Mouse (Mus musculus) ES-Bruce4 (cell line): Measurements from ENCODE around the gene Nktr. TPM values are rescaled to one million over a fixed set of nuclear protein-coding genes. Genes with fewer than 3 reads are reported as not detected.

Experiments used
- H3K27ac ChIP-seq: 2 replicates; pipeline ENCODE4 v1.5.1; 2012; ENCODE audit warnings: low read length, inconsistent platforms; ENCODE audit not compliant: insufficient read depth
- H3K27me3 ChIP-seq: 2 replicates; pipeline ENCODE4 v1.6.1; 2012; ENCODE audit warnings: mild to moderate bottlenecking, low read length, inconsistent platforms; ENCODE audit not compliant: control insufficient read depth, poor library complexity, insufficient read depth, severe bottlenecking
- H3K36me3 ChIP-seq: 2 replicates; pipeline ENCODE4 v1.6.1; 2012; ENCODE audit warnings: inconsistent platforms, mild to moderate bottlenecking, low read length, moderate library complexity; ENCODE audit not compliant: control insufficient read depth, poor library complexity, insufficient read depth, severe bottlenecking
- H3K4me1 ChIP-seq: one replicate; pipeline ENCODE4 v1.8.1; 2011; ENCODE audit warnings: low read length; ENCODE audit not compliant: control insufficient read depth, insufficient read depth
- H3K4me3 ChIP-seq: 2 replicates; pipeline ENCODE4 v1.5.1; 2011; ENCODE audit warnings: low read depth, mild to moderate bottlenecking, low read length
- H3K9ac ChIP-seq: 2 replicates; pipeline ENCODE4 v1.6.1; 2012; ENCODE audit warnings: low read depth, mild to moderate bottlenecking, inconsistent platforms; ENCODE audit not compliant: poor library complexity, severe bottlenecking
- H3K9me3 ChIP-seq: replicated peaks from 2 replicates; pipeline ENCODE4 v1.6.1; 2012; ENCODE audit warnings: mild to moderate bottlenecking, low read length, inconsistent platforms; ENCODE audit not compliant: control insufficient read depth, poor library complexity, insufficient read depth, severe bottlenecking
- CTCF ChIP-seq: IDR thresholded peaks from one replicate; pipeline ENCODE4 v1.8.1; 2011; ENCODE audit warnings: low read depth, low read length
- EP300 ChIP-seq: IDR thresholded peaks from 2 replicates; pipeline ENCODE4 v1.6.1; 2011; ENCODE audit warnings: low read depth, low read length; ENCODE audit not compliant: insufficient read depth
- POLR2A ChIP-seq: IDR thresholded peaks from one replicate; pipeline ENCODE4 v1.8.1; 2011; ENCODE audit warnings: low read length; ENCODE audit not compliant: insufficient read depth
- polyA plus RNA-seq: library from polyadenylated mRNA; stranded (reverse); fragments of >200 nt; gene quantifications from 2 replicates; pipeline ENCODE4 v1.2.4, GENCODE M21; 2011; ENCODE audit warnings: low read depth; ENCODE audit not compliant: missing spikeins, insufficient read depth, insufficient read length

The Nktr gene
- polyA plus RNA-seq, 1 experiment, result 109 TPM

DNA sequence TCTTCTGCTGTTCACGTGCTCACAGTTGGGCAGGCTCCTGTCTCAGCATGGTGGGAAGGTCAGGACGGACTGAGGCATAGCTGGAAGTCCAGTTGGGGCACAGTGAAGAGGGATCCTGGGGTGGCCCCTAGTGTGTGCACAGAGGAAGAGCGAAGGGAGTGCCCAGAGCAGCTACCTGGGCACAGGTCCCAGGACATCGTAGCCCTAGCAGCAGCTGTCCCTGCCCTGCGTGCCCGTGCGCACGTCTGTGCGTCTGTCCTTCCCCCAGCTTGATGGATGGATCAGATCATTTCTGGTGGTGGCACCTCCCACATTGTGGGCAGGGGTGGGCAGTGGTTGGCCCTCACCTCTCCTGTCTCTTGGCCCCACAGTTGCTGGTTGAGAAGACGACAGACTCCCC, 43.3 kb downstream of the Nktr start:
- H3K9me3 ChIP-seq, result no peaks in the 10 kb centered on the region
- no peak overlapping the region for H3K27ac ChIP-seq
- no peak for TF ChIP-seq EP300
- TF ChIP-seq CTCF, result no peak
- TF ChIP-seq POLR2A, result no peak
- H3K27me3 ChIP-seq, result no peaks in the 10 kb centered on the region
- peaks cover 3% of the 10 kb centered on the region for H3K4me1 ChIP-seq
- H3K9ac ChIP-seq, result no peak overlapping the region
- no peaks in the 10 kb centered on the region for H3K36me3 ChIP-seq
- H3K4me3 ChIP-seq, result no peak overlapping the region

DNA sequence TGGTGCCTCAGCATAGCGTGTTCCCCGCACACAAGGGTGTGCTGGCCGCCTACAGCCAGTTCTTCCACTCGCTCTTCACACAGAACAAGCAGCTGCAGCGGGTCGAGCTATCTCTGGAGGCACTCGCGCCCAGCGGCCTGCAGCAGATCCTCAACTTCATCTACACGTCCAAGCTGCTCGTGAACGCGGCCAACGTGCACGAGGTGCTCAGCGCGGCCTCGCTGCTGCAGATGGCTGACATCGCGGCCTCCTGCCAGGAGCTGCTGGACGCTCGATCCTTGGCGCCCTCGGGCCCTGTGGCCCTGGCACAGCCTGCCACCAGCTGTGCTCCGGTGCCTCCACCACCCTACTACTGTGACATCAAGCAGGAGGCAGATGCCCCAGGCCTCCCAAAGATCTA, 43.8 kb downstream of the Nktr start:
- Histone ChIP-seq H3K9ac (no peak overlapping the region), H3K4me1 (peaks cover 3% of the 10 kb centered on the region), H3K4me3 (no peak overlapping the region), H3K9me3 (no peaks in the 10 kb centered on the region), H3K27me3 (no peaks in the 10 kb centered on the region), H3K36me3 (no peaks in the 10 kb centered on the region), H3K27ac (no peak overlapping the region)
- TF ChIP-seq EP300 (no peak), POLR2A (no peak), CTCF (no peak)

DNA sequence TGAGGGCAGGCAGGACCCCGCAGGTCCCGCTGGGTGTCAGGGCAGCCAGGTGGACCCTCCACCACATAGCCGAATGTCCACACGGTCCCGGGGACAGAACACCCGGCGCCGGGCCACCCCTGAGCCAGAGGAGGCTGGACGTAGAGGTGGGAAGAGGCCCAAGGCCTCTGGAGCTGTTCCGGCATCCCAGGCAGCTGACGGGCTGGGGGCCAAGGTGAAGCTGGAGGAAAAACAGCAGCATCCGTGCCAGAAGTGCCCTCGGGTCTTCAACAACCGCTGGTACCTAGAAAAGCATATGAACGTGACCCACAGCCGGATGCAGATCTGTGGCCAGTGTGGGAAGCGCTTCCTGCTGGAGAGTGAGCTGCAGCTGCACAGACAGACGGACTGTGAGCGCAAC, 44.7 kb downstream of the Nktr start:
- peaks cover 3% of the 10 kb centered on the region for H3K4me1 ChIP-seq
- no peak overlapping the region for H3K9ac ChIP-seq
- no peak overlapping the region for H3K4me3 ChIP-seq
- H3K27me3 ChIP-seq, result no peaks in the 10 kb centered on the region
- TF ChIP-seq POLR2A (no peak), CTCF (no peak), EP300 (no peak)
- H3K27ac ChIP-seq, result no peak overlapping the region
- no peaks in the 10 kb centered on the region for H3K9me3 ChIP-seq
- H3K36me3 ChIP-seq, result no peaks in the 10 kb centered on the region

DNA sequence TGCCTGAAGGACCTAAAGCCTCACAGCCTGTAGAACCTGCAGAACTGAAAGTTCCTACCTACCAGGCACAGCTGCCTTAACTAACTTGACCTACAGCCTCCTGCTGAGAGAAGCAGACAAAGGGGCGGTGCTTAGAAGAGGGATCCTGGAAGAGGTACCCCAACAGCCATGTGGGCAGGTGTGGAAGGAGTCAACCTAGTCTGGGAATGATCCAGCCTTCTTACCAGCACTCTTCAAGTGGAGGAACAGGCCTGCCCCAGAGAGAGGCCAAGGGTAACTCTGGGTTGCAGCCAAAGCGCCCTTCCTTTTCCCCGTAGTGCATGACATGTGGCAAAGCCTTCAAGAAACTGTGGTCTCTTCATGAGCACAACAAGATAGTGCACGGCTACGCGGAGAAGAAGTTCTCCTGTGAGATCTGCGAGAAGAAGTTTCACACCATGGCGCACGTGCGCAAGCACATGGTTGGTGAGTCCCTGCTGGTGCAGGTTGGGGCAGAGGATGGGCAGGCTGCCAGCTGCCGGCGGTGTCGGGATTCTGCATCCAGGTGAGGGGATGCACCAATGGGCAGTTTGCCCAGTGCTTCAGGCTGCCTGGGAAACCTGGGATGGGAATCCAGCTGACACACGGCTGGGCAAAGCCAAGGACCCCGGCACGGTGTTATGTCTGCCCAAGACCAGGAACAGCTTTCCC, 46.3 kb downstream of the Nktr start:
- Histone ChIP-seq H3K9ac (no peak overlapping the region), H3K27ac (no peak overlapping the region), H3K36me3 (no peaks in the 10 kb centered on the region), H3K27me3 (no peaks in the 10 kb centered on the region), H3K4me3 (no peak overlapping the region), H3K9me3 (no peaks in the 10 kb centered on the region), H3K4me1 (peaks cover 3% of the 10 kb centered on the region)
- TF ChIP-seq CTCF, result no peak
- TF ChIP-seq POLR2A, result no peak
- no peak for TF ChIP-seq EP300

DNA sequence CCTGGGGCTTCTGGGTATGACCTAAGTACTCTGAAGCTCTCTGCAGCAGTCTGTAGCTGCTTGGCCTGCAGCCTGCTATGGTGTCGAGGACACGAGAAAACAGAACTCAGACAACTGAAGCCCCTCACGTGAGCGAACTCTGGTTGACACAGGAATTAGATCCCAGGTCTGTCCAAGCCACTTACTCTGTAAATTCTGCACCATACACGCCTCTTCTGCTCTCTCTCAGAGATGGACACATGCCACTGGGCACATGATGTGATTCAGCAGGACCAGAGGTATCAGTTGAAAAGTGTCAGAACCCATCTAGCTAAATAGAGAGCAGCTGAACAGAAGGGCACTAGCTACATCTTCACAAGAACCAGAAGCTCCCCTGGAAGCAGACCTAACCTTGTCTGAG, 53.4 kb downstream of the Nktr start:
- Histone ChIP-seq H3K9me3 (no peaks in the 10 kb centered on the region), H3K4me1 (no peaks in the 10 kb centered on the region), H3K27ac (no peak overlapping the region), H3K36me3 (no peaks in the 10 kb centered on the region), H3K27me3 (peaks cover 7% of the 10 kb centered on the region; the same call in 1 of the 2 replicates), H3K4me3 (no peak overlapping the region), H3K9ac (no peak overlapping the region)
- no peak for TF ChIP-seq EP300
- no peak for TF ChIP-seq CTCF
- TF ChIP-seq POLR2A, result no peak

DNA sequence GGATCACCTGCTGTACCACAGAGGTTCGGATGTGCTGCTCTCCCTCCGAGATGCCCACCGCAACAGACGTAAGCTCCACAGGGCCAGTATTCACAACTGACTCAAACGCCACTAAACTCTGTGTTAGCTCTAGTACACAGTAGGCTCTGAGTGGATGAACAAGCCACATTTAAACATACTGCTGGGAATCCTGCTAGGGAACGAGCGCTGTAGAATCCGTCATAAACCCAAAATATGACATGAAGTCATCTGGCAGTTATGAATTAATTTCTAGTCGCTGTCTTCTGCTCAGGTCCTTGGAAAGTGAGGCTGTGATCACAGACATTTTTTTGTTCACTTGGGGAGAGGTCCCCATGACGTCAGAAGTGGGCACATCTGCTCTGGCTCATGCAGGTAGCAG, 57.0 kb downstream of the Nktr start:
- H3K27ac ChIP-seq, result no peak overlapping the region
- H3K27me3 ChIP-seq, result peaks cover 7% of the 10 kb centered on the region; the same call in 1 of the 2 replicates
- no peaks in the 10 kb centered on the region for H3K9me3 ChIP-seq
- H3K36me3 ChIP-seq, result no peaks in the 10 kb centered on the region
- no peak overlapping the region for H3K4me3 ChIP-seq
- no peaks in the 10 kb centered on the region for H3K4me1 ChIP-seq
- no peak for TF ChIP-seq EP300
- TF ChIP-seq POLR2A, result no peak
- no peak for TF ChIP-seq CTCF
- H3K9ac ChIP-seq, result no peak overlapping the region
